Mouse (Mus musculus) megakaryocyte, embryonic 14.5 days (primary cell): ENCODE results near the gene Igsf9. TPM values are rescaled to one million over a fixed set of nuclear protein-coding genes. Genes with fewer than 3 reads are reported as not detected.
A peak's percentile ranks its signal among the peaks of the same experiment; 100 is the strongest.

ENCODE experiments used
- H3K27me3 ChIP-seq: replicated peaks from 2 replicates; pipeline ENCODE3; 2012; ENCODE audit warnings: inconsistent platforms
- H3K36me3 ChIP-seq: replicated peaks from 2 replicates; pipeline ENCODE3; 2012; ENCODE audit warnings: low read length, inconsistent platforms, mixed read lengths
- H3K4me1 ChIP-seq: 2 replicates; pipeline ENCODE4 v1.6.1; 2012; ENCODE audit warnings: inconsistent platforms
- H3K4me3 ChIP-seq: replicated peaks from 2 replicates; pipeline ENCODE3; 2012; ENCODE audit warnings: moderate library complexity, mild to moderate bottlenecking, inconsistent platforms
- H3K9me3 ChIP-seq: 2 replicates; pipeline ENCODE4 v1.6.1; 2012; ENCODE audit warnings: inconsistent platforms
- FLI1 ChIP-seq: IDR thresholded peaks from 2 replicates; pipeline ENCODE4 v1.6.1; 2012; ENCODE audit warnings: low read length, inconsistent platforms, mixed read lengths
- GATA1 ChIP-seq: IDR thresholded peaks from 3 replicates; pipeline ENCODE4 v1.6.1; 2012; ENCODE audit warnings: mixed read lengths, low read length, inconsistent platforms, borderline replicate concordance
- polyA plus RNA-seq: library from polyadenylated mRNA; stranded (reverse); fragments of >175 nt; gene quantifications from 2 replicates; pipeline ENCODE4 v1.2.3, GENCODE M21; 2012; ENCODE audit warnings: low replicate concordance; ENCODE audit not compliant: insufficient read depth

The Igsf9 gene
- polyA plus RNA-seq, 1 experiment = 0.41 TPM

- no peak overlapping the region for H3K4me3 ChIP-seq
- peaks cover 88% of the 10 kb centered on the region for H3K27me3 ChIP-seq
Measured at GRCm38 (mm10) chr1:172481111-172481510, 477 bp upstream of the Igsf9 start.

GRCm38 (mm10) chr1:172482518-172483360 lies 1.2 kb downstream of the Igsf9 start:
- Histone ChIP-seq H3K9me3 (no peaks in the 10 kb centered on the region), H3K27me3 (peaks cover 93% of the 10 kb centered on the region), H3K4me3 (peak overlapping the region; percentile 90), H3K4me1 (peaks cover 16% of the 10 kb centered on the region), H3K36me3 (no peaks in the 10 kb centered on the region)
- TF ChIP-seq GATA1 (no peak), FLI1 (no peak)

More at GRCm38 (mm10) chr1:172481111-172481510, 477 bp upstream of the Igsf9 start:
- Histone ChIP-seq H3K9me3 (no peaks in the 10 kb centered on the region), H3K4me1 (peaks cover 16% of the 10 kb centered on the region), H3K36me3 (no peaks in the 10 kb centered on the region)
- TF ChIP-seq FLI1 = no peak
- TF ChIP-seq GATA1 = no peak

- Histone ChIP-seq H3K4me3 (no peak overlapping the region), H3K4me1 (peaks cover 16% of the 10 kb centered on the region), H3K27me3 (peaks cover 93% of the 10 kb centered on the region), H3K36me3 (no peaks in the 10 kb centered on the region), H3K9me3 (no peaks in the 10 kb centered on the region)
- no peak for TF ChIP-seq FLI1
- TF ChIP-seq GATA1 = no peak
Measured at GRCm38 (mm10) chr1:172483361-172483660, 1.7 kb downstream of the Igsf9 start.

- Histone ChIP-seq H3K27me3 (peaks cover 96% of the 10 kb centered on the region), H3K4me1 (peaks cover 20% of the 10 kb centered on the region), H3K4me3 (no peak overlapping the region), H3K9me3 (no peaks in the 10 kb centered on the region), H3K36me3 (no peaks in the 10 kb centered on the region)
- TF ChIP-seq FLI1 (no peak), GATA1 (no peak)
Measured at GRCm38 (mm10) chr1:172484236-172484635, 2.6 kb downstream of the Igsf9 start.

GRCm38 (mm10) chr1:172484671-172485070 lies 3.1 kb downstream of the Igsf9 start:
- Histone ChIP-seq H3K27me3 (peaks cover 97% of the 10 kb centered on the region), H3K9me3 (no peaks in the 10 kb centered on the region), H3K36me3 (no peaks in the 10 kb centered on the region), H3K4me1 (peaks cover 24% of the 10 kb centered on the region), H3K4me3 (no peak overlapping the region)
- no peak for TF ChIP-seq GATA1
- no peak for TF ChIP-seq FLI1

- Histone ChIP-seq H3K4me1 (peaks cover 35% of the 10 kb centered on the region), H3K36me3 (no peaks in the 10 kb centered on the region), H3K9me3 (no peaks in the 10 kb centered on the region), H3K4me3 (no peak overlapping the region), H3K27me3 (peaks cover 93% of the 10 kb centered on the region)
- no peak for TF ChIP-seq GATA1
- TF ChIP-seq FLI1 = no peak
Measured at GRCm38 (mm10) chr1:172485821-172486220, 4.2 kb downstream of the Igsf9 start.

- TF ChIP-seq FLI1 (no peak), GATA1 (no peak)
Measured at GRCm38 (mm10) chr1:172486236-172486635, 4.6 kb downstream of the Igsf9 start.

GRCm38 (mm10) chr1:172486651-172487050 lies 5.1 kb downstream of the Igsf9 start:
- Histone ChIP-seq H3K27me3 (peaks cover 91% of the 10 kb centered on the region), H3K4me1 (peaks cover 32% of the 10 kb centered on the region), H3K4me3 (no peak overlapping the region), H3K36me3 (no peaks in the 10 kb centered on the region), H3K9me3 (no peaks in the 10 kb centered on the region)
- TF ChIP-seq FLI1 = no peak

More at GRCm38 (mm10) chr1:172486236-172486635, 4.6 kb downstream of the Igsf9 start:
- Histone ChIP-seq H3K9me3 (no peaks in the 10 kb centered on the region), H3K4me3 (no peak overlapping the region), H3K4me1 (peaks cover 35% of the 10 kb centered on the region), H3K36me3 (no peaks in the 10 kb centered on the region), H3K27me3 (peaks cover 91% of the 10 kb centered on the region)

GRCm38 (mm10) chr1:172487859-172488258 lies 6.3 kb downstream of the Igsf9 start:
- Histone ChIP-seq H3K9me3 (no peaks in the 10 kb centered on the region), H3K36me3 (no peaks in the 10 kb centered on the region), H3K27me3 (peaks cover 90% of the 10 kb centered on the region), H3K4me3 (no peak overlapping the region), H3K4me1 (peaks cover 23% of the 10 kb centered on the region)
- TF ChIP-seq GATA1 (no peak), FLI1 (no peak)

- Histone ChIP-seq H3K27me3 (peaks cover 90% of the 10 kb centered on the region), H3K9me3 (no peaks in the 10 kb centered on the region), H3K36me3 (no peaks in the 10 kb centered on the region), H3K4me3 (no peak overlapping the region), H3K4me1 (peaks cover 30% of the 10 kb centered on the region)
- TF ChIP-seq FLI1 = no peak
- TF ChIP-seq GATA1 = no peak
Measured at GRCm38 (mm10) chr1:172488831-172489230, 7.2 kb downstream of the Igsf9 start.
